Mouse (Mus musculus): ENCODE measurements at regions not wholly inside any gene's neighbourhood (a gene's known extent, or its start where the extent isn't known, plus 50 kb on each side); places are given as distances from the start of the nearest gene placed in this dataset.

- DNase-seq (ENCODE audit: inconsistent age in 2 of 2, low spot score in 1 of 2): no peak
Measured at GRCm38 (mm10) chr19:18200105-18200782, 362.8 kb upstream of the Pcsk5 start.

GRCm38 (mm10) chr19:18189102-18189742 lies 351.8 kb upstream of the Pcsk5 start:
- DNase-seq (ENCODE audit: inconsistent age in 2 of 2, low spot score in 1 of 2): no peak

GRCm38 (mm10) chr19:18188122-18188866 lies 350.9 kb upstream of the Pcsk5 start:
- DNase-seq (ENCODE audit: inconsistent age in 2 of 2, low spot score in 1 of 2): no peak

- no peak for DNase-seq (ENCODE audit: inconsistent age in 2 of 2, low spot score in 1 of 2)
Measured at GRCm38 (mm10) chr19:18185767-18186554, 348.5 kb upstream of the Pcsk5 start.

- no peak for DNase-seq (ENCODE audit: inconsistent age in 2 of 2, low spot score in 1 of 2)
Measured at GRCm38 (mm10) chr19:18185211-18185610, 347.8 kb upstream of the Pcsk5 start.

- DNase-seq (ENCODE audit: inconsistent age in 2 of 2, low spot score in 1 of 2): no peak
Measured at GRCm38 (mm10) chr19:18176200-18176599, 338.8 kb upstream of the Pcsk5 start.

- no peak for DNase-seq (ENCODE audit: inconsistent age in 2 of 2, low spot score in 1 of 2)
Measured at GRCm38 (mm10) chr19:18146494-18146893, 309.1 kb upstream of the Pcsk5 start.

- DNase-seq (ENCODE audit: inconsistent age in 2 of 2, low spot score in 1 of 2): no peak
Measured at GRCm38 (mm10) chr19:18130936-18131335, 293.5 kb upstream of the Pcsk5 start.

- DNase-seq (ENCODE audit: inconsistent age in 2 of 2, low spot score in 1 of 2): no peak
Measured at GRCm38 (mm10) chr19:18128786-18129185, 291.4 kb upstream of the Pcsk5 start.

- peak; percentile 7 to 55 for DNase-seq (ENCODE audit: inconsistent age in 2 of 2, low spot score in 1 of 2)
Measured at GRCm38 (mm10) chr19:18106236-18106635, 268.8 kb upstream of the Pcsk5 start.

GRCm38 (mm10) chr19:18104590-18104989 lies 267.2 kb upstream of the Pcsk5 start:
- no peak for DNase-seq (ENCODE audit: inconsistent age in 2 of 2, low spot score in 1 of 2)

- no peak for DNase-seq (ENCODE audit: inconsistent age in 2 of 2, low spot score in 1 of 2)
Measured at GRCm38 (mm10) chr19:18101423-18102341, 264.2 kb upstream of the Pcsk5 start.

- no peak for DNase-seq (ENCODE audit: inconsistent age in 2 of 2, low spot score in 1 of 2)
Measured at GRCm38 (mm10) chr19:18083312-18083711, 245.9 kb upstream of the Pcsk5 start.

- DNase-seq (ENCODE audit: inconsistent age in 2 of 2, low spot score in 1 of 2): no peak
Measured at GRCm38 (mm10) chr19:18068919-18069318, 231.5 kb upstream of the Pcsk5 start.

- no peak for DNase-seq (ENCODE audit: inconsistent age in 2 of 2, low spot score in 1 of 2)
Measured at GRCm38 (mm10) chr19:18067855-18068494, 230.5 kb upstream of the Pcsk5 start.

GRCm38 (mm10) chr19:18057256-18057890 lies 219.9 kb upstream of the Pcsk5 start:
- no peak for DNase-seq (ENCODE audit: inconsistent age in 2 of 2, low spot score in 1 of 2)

- no peak for DNase-seq (ENCODE audit: inconsistent age in 2 of 2, low spot score in 1 of 2)
Measured at GRCm38 (mm10) chr19:18056414-18057254, 219.2 kb upstream of the Pcsk5 start.

GRCm38 (mm10) chr19:18050353-18050752 lies 212.9 kb upstream of the Pcsk5 start:
- no peak for DNase-seq (ENCODE audit: inconsistent age in 2 of 2, low spot score in 1 of 2)

Measured in adrenal gland, adult (tissue).